Mouse (Mus musculus) spleen, adult 18-20 months (tissue): ENCODE results near the gene Nlrp9a.
"Not testable (repeated sequence)": the region's sequence is repeated elsewhere in the genome, so short reads cannot be mapped to it uniquely, and the experiment has no call there.

Source experiments
- DNase-seq, 2 experiments: peaks; one replicate each; pipeline ENCODE4 v3.0.0; 2022; ENCODE audit warnings: mixed read lengths in 2 of 2

Gene Nlrp9a

DNA sequence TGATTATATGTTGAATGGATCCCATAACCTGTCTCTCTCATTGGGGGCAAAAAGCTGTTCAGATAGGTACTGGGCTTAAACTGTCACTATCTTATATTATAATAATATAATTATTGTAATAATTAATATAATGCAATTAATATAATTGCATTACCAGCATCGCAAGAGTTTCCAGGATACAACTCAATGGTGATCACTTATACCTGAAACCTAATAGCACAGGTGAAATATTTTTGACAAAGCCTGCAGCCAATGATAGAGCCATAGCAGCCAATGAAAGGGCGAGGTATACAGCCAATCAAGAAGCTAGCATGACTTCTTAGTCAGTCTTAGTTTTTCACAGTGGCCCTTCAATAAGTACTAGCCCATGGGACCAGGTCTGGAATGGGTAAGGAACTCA lies at the start of gene Nlrp9a:
Gene Nlrp9a, plus strand, starts transcription at position 301 of the 400 bp plus-strand sequence.
- not testable (repeated sequence) for DNase-seq

DNA sequence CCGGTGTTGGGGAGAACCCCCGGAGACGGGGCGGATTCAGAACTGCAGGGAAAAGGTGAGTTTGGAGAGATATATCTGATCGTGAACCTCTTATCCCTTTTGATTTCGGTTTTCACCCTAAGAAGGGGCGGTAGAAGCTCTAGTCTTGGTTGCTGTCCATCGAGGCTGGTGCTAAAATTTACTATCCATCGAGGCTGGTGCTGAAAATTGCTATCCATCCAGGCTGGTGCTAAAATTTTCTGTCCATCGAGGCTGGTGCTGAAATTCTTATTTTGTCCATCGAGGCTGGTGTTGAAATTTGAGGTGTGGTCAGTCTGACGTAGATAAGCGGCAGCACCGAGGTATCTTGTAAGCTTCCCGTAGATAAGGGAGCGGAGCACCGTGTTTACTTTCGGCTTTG lies 45.3 kb upstream of the Nlrp9a start:
- not testable (repeated sequence) for DNase-seq

DNA sequence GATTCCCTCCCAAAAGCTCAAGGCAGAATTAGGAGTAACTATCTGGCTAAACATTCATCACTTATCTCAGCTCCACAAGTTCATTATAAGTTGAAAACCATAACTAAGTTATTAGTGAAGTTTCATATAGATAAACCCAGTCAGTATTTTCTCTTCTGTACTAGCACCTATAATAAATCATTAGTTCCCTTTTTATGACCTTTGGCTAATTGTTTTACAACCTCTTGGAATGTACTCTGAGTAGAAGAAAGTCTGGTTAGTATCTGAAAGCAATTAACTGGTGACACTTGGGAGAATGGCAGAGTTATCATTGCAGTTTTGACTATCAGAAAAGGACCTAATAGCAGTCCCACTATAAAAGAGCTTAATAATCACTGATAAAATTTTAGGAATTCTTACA lies 54.3 kb downstream of the Nlrp9a start:
- no peak for DNase-seq

DNA sequence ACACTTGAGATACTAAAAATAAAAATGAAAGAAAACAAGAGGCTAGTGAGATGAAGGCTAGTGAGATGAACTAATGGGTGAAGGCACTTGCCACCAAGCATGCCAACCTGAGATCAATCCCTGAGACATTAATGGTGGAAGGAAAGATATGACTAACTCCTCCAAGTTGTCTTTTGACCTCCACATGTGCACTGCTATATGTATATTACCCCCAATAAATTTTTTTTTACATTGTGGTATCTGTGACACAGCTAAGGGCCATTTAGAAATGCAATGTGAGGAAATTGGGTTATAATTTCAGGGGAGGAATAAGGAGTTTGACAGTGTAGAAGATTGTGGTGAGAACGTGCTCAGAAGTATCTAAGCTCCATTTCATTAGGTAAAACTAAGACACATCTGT lies 55.0 kb downstream of the Nlrp9a start:
- DNase-seq, result no peak

DNA sequence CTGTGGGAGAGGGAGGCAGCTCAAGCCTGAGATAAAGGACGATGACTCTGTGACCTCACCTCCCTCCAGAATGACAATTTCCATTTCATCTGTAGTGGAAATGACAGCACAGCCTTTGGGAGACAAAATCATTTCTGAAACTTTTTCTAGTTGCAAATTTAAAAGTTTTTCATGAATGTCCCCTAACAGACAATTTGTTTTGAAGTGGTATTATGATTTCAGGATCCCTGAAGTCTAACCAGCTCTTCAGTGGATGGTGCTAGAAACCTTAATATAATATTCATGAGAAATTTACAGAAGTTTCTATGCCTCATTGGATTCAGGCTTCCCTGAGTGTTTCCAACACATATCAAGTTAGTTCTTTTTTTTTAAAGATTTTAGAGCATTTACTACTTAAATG lies 83.5 kb downstream of the Nlrp9a start, which contains the start of gene Vmn1r185:
Gene Vmn1r185, minus strand, starts transcription at position 101 of the 400 bp plus-strand sequence.
- DNase-seq, result not testable (repeated sequence)
